Mouse (Mus musculus): ENCODE results near the gene Tmem170.
A peak's percentile ranks its signal among the peaks of the same experiment; 100 is the strongest.

The Tmem170 gene

DNA sequence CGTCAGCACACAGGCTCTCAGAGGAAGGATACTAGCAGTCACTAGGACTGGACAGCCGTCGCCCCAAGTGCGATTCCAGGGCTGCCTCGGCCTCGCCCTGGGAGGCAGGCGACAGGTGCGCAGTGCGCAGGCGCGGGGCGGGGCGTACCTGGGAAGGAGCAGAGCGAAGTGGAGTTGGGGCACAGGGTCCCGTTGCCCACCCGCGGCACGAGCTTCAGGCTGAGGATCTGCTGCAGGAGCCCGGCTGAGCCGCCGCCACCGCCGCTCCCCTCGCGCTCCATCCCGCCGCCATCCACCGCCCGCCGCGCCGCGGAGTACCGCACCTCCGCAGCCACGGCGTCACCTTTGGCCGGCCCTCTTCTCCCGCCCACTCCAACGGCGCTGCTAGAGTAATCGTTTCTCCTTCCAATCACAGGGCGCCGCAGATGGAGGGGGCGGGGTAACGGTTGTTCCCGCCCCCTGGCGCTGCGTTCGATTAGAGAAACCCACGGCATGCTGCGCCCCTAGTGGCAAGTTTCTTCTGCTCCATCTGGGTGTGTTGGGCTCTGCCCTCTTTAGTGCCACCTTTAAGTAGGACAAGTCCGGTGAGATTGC is at the start of gene Tmem170:
Gene Tmem170, minus strand, starts transcription at position 396 of the 594 bp plus-strand sequence.
- peak; percentile 99 for DNase-seq (ENCODE audit: low read depth, low spot score)

DNA sequence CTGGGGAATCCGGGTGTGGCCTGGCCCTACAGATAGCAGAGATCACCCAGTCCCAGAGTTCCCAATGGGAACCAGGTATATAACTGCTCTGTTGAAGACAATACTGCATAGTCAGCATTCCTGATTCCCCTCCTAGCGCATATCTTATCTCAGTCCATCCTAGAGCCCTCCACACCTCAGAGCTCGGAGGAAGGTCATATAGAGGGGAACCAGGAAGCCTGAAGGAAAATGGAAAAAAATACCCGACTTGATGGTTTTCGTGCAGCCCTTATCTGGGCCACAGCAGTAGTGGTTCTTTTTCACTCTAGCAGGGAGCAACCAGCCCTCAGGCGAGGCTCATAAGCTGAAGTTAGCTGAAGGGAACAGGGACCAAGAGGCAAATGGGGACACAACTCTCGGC is 48.4 kb upstream of the Tmem170 start:
- no peak for DNase-seq (ENCODE audit: low read depth, low spot score)

DNA sequence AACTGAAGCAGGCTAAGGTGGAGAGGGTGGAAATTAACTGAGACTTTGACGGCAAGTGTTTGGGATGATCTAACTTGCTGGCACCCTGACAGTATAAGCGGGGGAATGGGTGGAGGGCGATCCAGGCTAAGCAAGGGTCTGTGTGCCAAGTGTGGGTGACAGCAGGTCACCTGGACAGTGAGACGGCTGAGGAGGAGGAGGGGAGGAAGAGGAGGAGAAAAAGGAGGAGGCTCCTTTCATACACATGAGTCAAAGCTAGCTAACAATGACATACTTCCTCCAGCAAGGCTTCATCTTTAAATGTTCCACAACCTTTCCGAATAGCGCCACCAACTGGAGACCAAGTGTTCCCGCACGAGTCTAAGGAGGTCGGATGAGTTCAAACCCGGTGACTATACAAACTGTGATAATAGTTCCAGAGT is 46.8 kb upstream of the Tmem170 start:
- peak; percentile 72 for DNase-seq (ENCODE audit: low read depth, low spot score)

DNA sequence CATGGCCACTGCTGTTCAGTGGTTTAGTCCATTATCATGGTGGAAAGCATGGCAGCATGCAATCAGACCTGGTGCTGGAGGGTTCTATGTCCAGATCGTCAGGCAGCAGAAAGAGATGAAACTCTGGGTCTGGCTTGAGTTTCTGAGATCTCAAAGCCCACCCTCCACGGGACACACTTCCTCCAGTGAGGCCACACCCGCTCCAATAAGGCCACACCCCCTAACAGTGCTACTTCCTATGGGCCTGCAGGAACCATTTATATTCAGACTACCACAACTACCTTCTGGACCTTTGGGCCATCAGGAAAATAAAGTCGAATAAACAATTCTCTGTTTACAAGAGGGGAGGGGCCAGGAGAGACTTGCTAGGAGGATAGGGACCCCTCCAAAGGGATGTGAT is 44.4 kb upstream of the Tmem170 start:
- no peak for DNase-seq (ENCODE audit: low read depth, low spot score)

DNA sequence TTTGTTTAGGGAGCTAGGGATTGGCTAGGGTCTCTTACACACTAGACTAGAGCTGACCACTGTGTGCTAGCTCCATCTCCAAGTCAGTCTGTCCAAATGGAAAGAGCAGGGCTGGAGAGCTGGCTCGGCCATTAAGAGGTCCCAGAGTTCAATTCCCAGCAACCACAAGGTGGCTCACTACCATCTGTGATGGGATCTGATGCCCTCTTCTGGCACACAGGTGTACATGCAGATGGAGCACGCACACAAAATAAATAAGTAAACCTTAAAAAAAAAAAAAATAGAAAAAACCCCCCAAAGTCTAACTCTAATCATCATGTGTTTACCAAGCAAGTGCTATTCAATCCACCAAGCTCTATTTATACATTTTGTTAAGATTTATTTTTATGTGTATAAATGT is 43.1 kb upstream of the Tmem170 start:
- peak; percentile 32 for DNase-seq (ENCODE audit: low read depth, low spot score)

DNA sequence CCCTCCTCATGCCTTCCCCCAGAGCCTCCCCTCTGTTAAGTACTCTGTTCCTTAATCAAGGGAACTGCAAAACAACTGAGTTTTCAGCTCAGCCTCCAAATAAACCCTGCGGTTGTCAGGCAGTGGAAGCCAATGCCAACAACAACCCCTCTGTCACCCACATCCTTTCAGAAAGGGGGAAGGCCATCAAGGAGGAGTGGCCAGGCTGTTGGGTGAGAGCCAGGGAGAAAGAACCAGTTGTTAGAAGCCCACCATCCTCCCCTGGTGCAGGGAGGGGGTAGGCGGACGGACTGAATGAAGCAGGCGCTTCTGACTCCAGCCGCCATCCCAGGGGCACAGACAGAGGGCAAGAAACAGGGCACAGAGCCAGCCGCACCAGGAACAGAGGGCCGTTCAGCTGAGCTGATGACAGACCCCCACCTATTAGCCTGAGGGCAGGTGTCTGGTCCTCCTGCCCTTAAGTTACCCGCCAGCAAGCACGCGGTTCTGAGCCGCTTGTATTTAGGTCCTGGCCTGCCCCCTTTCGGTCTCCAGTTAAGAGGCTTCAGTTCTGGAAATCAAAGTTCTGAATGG is 36.4 kb upstream of the Tmem170 start:
- DNase-seq (ENCODE audit: low read depth, low spot score), result no peak

DNA sequence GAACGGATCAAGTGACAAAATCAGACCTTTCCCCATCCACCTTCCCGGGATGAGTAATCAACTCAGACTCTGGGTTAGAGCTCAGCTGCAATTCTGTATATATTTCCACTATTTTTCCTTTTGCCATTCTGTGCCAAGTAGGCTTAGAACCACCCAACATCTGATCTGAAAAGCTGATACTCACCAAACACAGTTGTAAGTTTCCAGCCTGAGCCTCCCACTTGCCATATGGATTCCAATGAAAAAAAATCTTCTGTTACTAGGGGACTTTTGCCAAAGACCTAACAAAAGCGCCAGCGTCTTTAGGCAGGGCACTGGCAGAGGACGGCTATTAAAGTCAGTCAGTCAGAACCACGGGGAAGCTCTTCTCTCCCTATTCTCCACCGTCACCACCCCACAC is 35.0 kb upstream of the Tmem170 start:
- no peak for DNase-seq (ENCODE audit: low read depth, low spot score)

DNA sequence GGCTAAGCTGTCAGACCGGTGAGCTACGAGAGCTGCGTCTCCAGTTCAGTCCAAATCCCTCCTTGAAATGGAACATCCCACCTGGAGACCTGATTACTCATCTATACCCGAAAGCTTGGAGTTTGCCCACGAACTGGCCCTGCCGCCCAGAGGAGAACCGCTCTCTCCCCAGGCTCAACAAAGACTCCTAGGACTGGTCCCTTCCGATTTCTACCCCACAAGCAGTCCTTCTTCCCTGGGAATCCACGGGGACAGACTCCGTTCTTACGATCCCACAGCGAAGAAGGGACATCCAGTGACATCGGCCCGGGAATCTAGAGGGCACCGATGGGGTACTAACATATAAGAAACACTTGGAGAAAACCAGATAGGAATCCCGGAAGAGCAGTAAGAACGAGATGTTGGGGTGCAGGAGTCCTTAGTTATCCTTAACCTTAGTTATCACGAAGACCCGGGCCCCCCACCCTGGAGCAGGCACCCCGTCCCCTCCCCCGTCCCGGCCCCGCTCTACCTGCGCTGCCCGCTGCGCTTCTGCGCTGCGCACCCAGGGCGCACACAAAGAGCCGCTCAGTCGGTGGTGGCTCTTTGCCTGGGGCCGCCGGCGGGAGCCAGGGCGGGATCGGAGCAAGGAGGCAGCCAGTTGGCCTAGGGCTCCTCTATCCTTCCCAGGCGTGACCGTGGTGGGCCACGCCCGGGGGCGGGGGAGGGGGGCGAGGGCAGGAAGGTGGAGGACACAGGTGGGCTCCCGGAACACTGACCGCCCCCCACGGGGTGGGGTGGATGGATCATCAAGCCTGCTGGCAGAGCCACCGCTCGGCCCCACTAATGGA is 33.3 kb upstream of the Tmem170 start, which contains the start of gene Chst5:
Gene Chst5, minus strand, starts transcription at position 827 of the 830 bp plus-strand sequence.
- DNase-seq (ENCODE audit: low read depth, low spot score), result no peak

DNA sequence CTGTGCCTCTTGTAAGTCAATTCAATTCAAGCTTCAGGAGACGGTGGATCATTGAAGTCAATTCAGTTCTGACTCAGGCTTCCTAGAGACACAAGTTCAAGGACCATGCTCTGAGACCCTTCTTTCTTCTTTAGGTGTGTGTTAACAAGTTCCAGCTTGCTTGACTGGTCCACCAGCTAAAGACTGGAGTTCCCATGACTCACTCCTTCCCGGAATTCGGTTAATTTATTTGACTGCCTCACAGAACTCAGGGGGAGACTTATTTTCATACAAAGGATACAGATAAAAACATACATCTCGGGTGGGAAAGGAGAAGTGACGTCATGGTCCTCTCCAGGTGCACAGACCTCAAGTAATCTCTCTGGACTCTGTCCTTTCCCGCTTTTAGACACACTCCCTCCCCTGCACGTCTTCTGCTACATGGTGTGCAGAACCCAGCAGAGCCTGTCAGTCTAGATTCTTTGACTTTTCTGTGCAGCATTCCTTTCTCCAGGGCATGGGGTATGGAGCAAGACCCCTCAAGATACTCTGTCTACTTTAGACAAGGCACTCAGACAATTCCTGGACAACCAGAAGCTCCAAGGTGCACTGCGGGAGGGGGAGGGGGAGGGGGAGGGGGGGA is 29.1 kb upstream of the Tmem170 start:
- peak; percentile 61 for DNase-seq (ENCODE audit: low read depth, low spot score)

DNA sequence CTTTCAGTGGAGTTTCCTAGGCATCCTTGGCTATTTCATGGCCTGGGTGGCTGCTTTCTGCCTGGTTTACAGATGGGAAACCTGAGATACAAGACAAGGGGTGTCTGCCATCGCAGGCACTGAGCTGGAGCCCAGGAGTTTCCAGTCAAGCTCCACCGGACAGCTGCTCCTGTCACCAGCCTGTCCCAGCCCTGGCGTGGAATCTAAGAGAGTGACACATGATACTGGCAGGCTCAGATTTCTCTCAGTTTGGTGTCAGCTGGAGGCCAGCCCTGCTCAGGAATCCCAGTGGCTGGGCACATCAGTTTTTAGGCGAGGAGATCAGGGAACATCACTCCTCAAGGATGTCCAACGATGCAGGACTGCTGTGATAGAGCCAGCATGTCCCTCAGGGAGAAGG is 25.5 kb upstream of the Tmem170 start:
- DNase-seq (ENCODE audit: low read depth, low spot score), result peak; percentile 68

DNA sequence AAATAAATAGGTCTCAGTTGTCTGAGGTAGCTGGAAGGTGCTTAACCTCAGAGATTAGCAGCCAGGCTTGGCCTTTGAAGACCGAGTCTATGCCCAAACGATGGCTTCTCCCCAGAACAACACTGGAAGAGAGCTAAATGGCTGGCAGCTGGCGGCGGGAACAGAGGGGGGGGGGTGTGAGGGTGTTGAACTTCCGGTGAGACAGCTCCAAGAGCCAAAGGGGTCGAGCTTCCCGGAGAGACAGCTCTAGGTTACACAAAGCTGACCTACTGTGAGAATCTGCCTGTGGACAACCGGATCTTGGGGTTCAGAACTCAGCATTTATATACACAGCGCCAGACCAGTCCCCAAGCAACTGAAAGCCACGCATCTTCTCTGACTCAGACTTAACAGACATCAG is 22.0 kb upstream of the Tmem170 start:
- no peak for DNase-seq (ENCODE audit: low read depth, low spot score)

DNA sequence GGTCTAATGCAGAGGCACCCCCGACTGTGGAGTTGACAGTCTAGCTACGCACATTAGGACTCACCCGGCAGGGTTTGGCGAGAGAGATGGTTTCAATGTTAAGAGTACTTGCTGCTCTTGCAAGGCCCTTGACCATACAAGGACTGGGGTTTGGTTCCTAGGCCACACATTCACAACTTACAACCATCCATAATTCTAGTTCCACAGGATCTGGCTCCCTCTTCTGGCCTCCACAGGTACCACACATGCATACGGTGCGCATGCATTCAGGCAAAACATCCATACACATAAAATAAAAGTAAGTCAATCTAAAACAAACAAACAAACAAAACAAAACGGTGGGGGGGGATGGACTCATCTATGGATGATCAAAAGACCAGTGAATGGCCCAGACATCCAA is 18.4 kb upstream of the Tmem170 start:
- no peak for DNase-seq (ENCODE audit: low read depth, low spot score)

DNA sequence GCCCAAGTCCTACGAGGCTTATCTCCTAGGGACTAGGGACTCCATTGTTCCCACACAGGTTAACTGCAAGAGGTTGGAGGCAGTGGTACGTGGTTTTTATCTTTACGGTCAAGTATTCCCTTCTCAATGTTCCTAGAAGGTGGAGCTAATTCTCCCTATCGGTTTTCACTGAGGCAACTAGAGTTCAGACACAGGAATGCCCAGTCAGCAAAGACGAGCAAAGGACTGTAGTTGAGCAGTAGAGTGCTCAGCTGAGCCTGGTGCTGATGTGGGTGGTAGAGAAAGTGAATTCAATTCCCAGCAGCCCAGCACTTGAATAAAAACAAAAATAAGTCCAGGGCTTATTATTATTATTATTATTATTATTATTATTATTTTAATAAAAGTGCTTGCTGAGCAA is 16.1 kb upstream of the Tmem170 start:
- DNase-seq (ENCODE audit: low read depth, low spot score), result no peak

DNA sequence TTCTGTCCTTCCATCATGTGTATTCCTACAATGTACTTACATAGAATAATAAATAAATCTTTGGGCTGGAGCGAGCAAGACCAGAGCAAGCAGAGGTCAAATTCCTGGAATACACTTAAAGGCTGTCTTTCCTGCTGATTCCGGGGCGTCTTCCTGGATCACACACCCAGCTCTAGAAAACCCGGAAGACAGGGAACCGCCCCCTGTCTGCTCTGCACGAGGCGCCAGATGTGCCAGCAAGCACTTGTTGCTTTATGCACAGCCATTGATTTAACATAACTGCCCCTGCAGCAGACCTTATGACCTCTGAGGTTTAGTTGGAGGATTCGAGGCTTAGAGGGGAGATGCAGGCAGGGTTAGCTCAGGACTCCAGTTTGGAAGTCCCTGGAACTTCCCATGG is 15.4 kb upstream of the Tmem170 start:
- peak; percentile 59 for DNase-seq (ENCODE audit: low read depth, low spot score)

DNA sequence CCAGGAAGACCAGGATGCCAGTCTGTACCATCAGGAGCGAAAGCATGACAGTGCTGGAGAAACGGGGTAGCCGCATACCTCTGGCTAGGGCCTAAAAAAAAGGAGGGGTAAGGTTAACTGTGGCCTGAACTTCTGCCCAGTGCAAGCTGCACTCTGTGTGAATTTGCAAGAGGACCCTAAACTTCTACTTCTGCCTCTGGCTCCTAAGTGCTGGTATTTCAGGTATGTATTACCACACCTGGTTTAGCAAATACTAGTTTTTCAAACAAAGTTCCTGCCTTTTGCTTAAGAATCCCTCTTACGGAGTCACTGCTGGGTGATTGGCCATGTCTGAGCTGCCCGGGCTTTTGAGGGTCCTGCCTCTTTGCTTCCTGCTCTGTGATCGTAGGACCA is 14.4 kb upstream of the Tmem170 start:
- DNase-seq (ENCODE audit: low read depth, low spot score), result no peak

DNA sequence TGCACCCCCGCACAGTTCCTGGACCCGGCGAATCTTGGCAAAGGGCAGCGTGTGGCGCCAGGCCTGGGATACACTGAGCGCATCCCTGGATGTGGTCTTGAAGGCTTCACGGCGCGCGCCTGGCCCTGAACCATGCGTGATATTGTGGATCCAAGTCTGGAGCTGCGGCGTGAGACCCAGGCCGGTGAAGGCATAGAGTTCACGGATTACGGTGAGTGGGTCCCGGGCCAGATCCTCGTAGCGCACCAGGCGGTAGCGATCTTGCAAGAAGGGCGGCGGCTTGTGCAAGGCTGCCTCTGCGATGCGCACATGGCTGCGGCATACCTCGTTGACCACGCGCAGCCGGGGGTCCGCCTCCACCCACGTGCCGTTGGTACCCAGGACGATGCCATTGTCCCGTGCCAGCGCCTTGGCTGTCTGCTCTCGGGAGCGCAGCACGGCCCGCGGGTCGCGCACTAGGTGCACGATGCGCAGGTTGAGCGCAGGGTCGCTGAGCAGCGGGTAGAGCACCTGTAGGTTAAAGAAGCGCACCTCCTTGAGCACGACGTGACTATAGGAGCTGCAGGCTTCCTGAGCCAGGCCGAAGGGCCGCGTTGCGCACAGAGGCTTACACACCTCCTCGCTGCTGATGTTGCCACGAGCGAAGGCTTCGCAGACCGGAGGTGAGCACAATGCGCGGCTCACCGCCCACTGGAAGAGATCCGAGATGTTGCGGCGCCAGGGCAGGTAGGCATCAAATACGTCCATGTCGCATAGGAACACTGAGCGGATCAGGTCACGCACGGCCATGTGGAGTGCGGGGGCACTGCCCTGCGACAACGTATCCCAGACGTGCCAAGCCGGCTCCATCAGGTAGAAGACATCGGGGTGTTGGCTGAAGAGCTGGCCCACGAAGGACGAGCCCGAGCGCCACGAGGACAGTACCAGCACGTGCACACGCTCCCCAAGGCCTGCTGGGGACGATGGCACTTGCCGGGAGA is 13.7 kb upstream of the Tmem170 start:
- DNase-seq (ENCODE audit: low read depth, low spot score), result no peak

DNA sequence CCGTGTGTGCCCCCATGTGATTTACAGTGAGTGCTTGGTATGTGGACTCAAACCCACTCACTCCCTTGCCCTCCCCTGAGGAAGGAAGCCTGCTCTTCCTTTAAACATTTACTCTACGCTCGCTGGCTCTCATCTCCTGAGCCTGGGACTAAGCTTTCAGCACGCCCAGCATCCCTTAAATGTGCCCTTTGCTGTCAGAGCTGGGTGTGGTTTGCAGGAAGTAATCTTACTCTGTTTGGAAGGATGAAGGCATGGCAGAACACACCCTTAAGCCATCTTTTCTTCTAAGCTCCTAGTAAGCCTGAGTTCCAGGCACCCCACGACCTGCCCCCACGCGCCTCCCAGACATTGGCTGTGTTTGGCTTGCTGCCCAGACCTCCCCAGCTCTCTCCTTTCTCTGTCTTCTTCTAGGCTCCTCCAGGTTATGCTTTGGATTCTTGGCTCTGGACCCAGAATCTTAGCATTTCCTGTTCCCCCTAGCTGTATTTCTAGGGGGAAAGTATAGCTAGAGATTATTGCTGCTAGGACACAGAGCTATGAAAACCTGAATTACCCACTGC is 11.6 kb upstream of the Tmem170 start:
- peak; percentile 58 for DNase-seq (ENCODE audit: low read depth, low spot score)

DNA sequence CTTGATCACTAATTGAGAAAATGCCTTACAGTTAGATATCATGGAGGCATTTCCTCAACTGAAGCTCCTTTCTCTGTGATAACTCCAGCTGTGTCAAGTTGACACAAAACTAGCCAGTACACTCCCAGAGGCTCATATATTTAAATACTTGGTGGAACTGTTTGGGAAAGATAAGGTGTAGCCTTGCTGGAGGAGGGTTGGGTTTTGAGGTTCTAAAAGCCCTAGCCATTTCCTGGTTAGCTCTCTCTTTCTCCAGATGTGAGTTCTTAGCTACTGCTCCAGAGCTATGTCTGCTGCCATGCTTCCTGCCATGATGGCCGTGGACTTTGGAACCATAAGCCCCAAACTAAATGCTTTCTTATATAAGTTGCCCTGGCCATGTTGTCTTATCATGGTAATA is 10.9 kb upstream of the Tmem170 start:
- no peak for DNase-seq (ENCODE audit: low read depth, low spot score)

DNA sequence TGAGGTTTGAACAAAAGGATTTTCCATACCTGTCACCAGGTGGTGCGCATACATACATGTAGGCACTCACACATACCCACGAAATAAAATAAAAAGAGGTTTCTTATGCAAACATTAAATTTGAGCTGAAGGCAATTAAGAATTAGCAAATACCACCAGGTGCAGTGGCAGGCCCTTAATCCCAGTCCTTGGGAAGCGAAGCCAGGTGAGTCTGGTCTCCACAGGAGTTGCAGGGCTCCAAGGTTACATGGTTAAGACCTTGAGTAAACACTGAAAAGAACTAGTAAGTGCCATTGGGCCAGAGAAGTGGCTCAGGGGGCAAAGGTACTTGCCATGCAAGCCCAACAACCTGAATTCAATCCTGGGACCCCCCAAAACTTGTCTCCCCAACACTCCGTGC is 7.1 kb upstream of the Tmem170 start:
- DNase-seq (ENCODE audit: low read depth, low spot score), result no peak

DNA sequence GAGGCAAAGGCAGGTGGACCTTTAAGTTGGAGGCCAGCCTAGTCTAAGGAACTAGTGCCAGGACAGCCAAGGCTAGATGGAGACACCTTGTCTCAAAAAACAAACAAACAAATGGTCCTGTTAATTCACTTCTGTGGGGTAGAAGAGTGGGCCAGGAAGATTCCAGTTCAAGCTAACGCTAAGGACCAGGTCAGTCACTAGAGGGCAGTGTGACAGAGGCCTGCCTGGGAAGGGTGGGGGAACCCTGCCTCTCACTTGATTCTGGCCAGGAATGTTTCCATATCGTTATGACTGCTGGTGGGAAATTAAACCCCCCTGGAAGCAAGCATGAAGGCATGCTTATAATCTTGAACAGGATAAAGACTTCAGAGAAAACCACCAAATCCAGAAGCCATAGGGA is 5.0 kb upstream of the Tmem170 start:
- peak; percentile 82 for DNase-seq (ENCODE audit: low read depth, low spot score)

DNA sequence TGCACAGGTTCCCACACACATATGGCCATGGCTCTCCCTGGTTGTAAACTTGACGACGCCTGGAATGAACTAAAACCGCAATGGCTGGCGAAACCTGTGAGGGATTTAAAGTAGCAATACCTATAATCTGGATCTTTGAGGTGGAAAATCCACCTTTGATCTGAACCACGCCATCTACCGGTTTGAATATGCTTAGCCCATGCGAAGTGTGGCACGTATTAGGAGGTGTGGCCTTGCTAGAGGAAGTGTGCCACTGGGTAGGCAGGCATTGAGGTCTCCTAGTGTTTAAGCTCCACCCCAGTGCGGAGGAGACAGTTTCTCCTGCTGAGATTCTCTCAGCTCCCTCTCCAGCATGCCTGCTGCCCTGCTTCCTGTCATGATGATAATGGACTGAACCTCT is 1.2 kb upstream of the Tmem170 start:
- no peak for DNase-seq (ENCODE audit: low read depth, low spot score)
